Mouse (Mus musculus): ENCODE data around the gene Sycp2. TPM values are rescaled to one million over a fixed set of nuclear protein-coding genes. Genes with fewer than 3 reads are reported as not detected.
A peak's percentile ranks its signal among the peaks of the same experiment; 100 is the strongest.
"Not testable (repeated sequence)": the region's sequence is repeated elsewhere in the genome, so short reads cannot be mapped to it uniquely, and the experiment has no call there.

Gene Sycp2
- polyA plus RNA-seq, 1 experiment from 2014 or later = 0.22 TPM

GRCm38 (mm10) chr2:178412598-178412997 is 5.1 kb upstream of the Sycp2 start:
- Histone ChIP-seq H3K9me3 (replicated peaks) (0 out of 2 replicates have a peak, but pooled peaks cover under 1% of the 10 kb centered on the region), H3K4me3 (no peak overlapping the region), H3K4me1 (peaks cover 18% of the 10 kb centered on the region), H3K27ac (no peak overlapping the region), H3K36me3 (ENCODE audit: poor library complexity, severe bottlenecking) (no peaks in the 10 kb centered on the region), H3K27me3 (peaks cover 23% of the 10 kb centered on the region), H3K9ac (no peak overlapping the region), H3K4me2 (no peak overlapping the region)
- 85% methylated on average over 6 of the region's 6 CpGs for WGBS
- ATAC-seq = no peak

GRCm38 (mm10) chr2:178410286-178410685 is 2.8 kb upstream of the Sycp2 start:
- H3K9me3 ChIP-seq (replicated peaks) = peaks cover 5% of the 10 kb centered on the region; the same call in 1 of the 2 replicates
- H3K4me3 ChIP-seq = no peak overlapping the region
- no peak overlapping the region for H3K27ac ChIP-seq
- H3K27me3 ChIP-seq = peaks cover 23% of the 10 kb centered on the region
- H3K36me3 ChIP-seq (ENCODE audit: poor library complexity, severe bottlenecking) = no peaks in the 10 kb centered on the region
- WGBS = 80% methylated on average over 6 of the region's 6 CpGs
- no peak overlapping the region for H3K4me2 ChIP-seq
- no peak overlapping the region for H3K9ac ChIP-seq
- ATAC-seq = no peak
- H3K4me1 ChIP-seq = peaks cover 18% of the 10 kb centered on the region

- no peaks in the 10 kb centered on the region for H3K36me3 ChIP-seq (ENCODE audit: poor library complexity, severe bottlenecking)
- H3K27me3 ChIP-seq = peaks cover 21% of the 10 kb centered on the region
- H3K4me2 ChIP-seq = no peak overlapping the region
- ATAC-seq = no peak
- no peak overlapping the region for H3K9ac ChIP-seq
- H3K4me1 ChIP-seq = peaks cover 9% of the 10 kb centered on the region
- no peak overlapping the region for H3K4me3 ChIP-seq
- no peak overlapping the region for H3K27ac ChIP-seq
- WGBS = 79% methylated on average over 1 of the region's 1 CpGs
- peaks cover 5% of the 10 kb centered on the region; the same call in 1 of the 2 replicates for H3K9me3 ChIP-seq (replicated peaks)
These were observed 1.5 kb upstream of the Sycp2 start for GRCm38 (mm10) chr2:178409024-178409423.

- Histone ChIP-seq H3K4me1 (no peaks in the 10 kb centered on the region), H3K4me3 (no peak overlapping the region), H3K9ac (no peak overlapping the region), H3K4me2 (no peak overlapping the region), H3K36me3 (ENCODE audit: poor library complexity, severe bottlenecking) (no peaks in the 10 kb centered on the region), H3K9me3 (replicated peaks) (no peaks in the 10 kb centered on the region), H3K27me3 (no peaks in the 10 kb centered on the region), H3K27ac (no peak overlapping the region)
- no peak for ATAC-seq
- 86% methylated on average over 4 of the region's 4 CpGs for WGBS
These were observed 64.9 kb downstream of the Sycp2 start for GRCm38 (mm10) chr2:178342597-178342996.

- H3K27ac ChIP-seq, H3K9ac ChIP-seq: not testable (repeated sequence)
These were observed 65.4 kb downstream of the Sycp2 start for GRCm38 (mm10) chr2:178342105-178342504.

GRCm38 (mm10) chr2:178339044-178339443 is 68.4 kb downstream of the Sycp2 start:
- Histone ChIP-seq H3K4me1 (no peaks in the 10 kb centered on the region), H3K9ac (no peak overlapping the region), H3K36me3 (ENCODE audit: poor library complexity, severe bottlenecking) (no peaks in the 10 kb centered on the region; the same call in 1 of the 2 replicates), H3K4me3 (no peak overlapping the region), H3K27ac (no peak overlapping the region), H3K4me2 (no peak overlapping the region), H3K9me3 (replicated peaks) (no peaks in the 10 kb centered on the region), H3K27me3 (no peaks in the 10 kb centered on the region)
- WGBS = 0% methylated on average over 2 of the region's 2 CpGs
- ATAC-seq = 0 out of 2 replicates have a peak, but pooled peaks have one; percentile 43

More at GRCm38 (mm10) chr2:178342105-178342504, 65.4 kb downstream of the Sycp2 start:
- not testable (repeated sequence) for H3K36me3 ChIP-seq (ENCODE audit: poor library complexity, severe bottlenecking); H3K4me3 ChIP-seq; ATAC-seq; H3K9me3 ChIP-seq (replicated peaks); H3K4me1 ChIP-seq; H3K4me2 ChIP-seq; H3K27me3 ChIP-seq

GRCm38 (mm10) chr2:178337878-178338277 is 69.6 kb downstream of the Sycp2 start:
- 36% methylated on average over 1 of the region's 1 CpGs for WGBS
- H3K9ac ChIP-seq = no peak overlapping the region
- H3K9me3 ChIP-seq (replicated peaks) = no peaks in the 10 kb centered on the region
- H3K4me3 ChIP-seq = no peak overlapping the region
- H3K36me3 ChIP-seq (ENCODE audit: poor library complexity, severe bottlenecking) = peaks cover 8% of the 10 kb centered on the region; the same call in 1 of the 2 replicates
- H3K27me3 ChIP-seq = no peaks in the 10 kb centered on the region
- no peak for ATAC-seq
- no peaks in the 10 kb centered on the region for H3K4me1 ChIP-seq
- H3K27ac ChIP-seq = no peak overlapping the region
- no peak overlapping the region for H3K4me2 ChIP-seq

- Histone ChIP-seq H3K36me3 (ENCODE audit: poor library complexity, severe bottlenecking) (peaks cover 14% of the 10 kb centered on the region), H3K9ac (no peak overlapping the region), H3K27me3 (no peaks in the 10 kb centered on the region), H3K9me3 (replicated peaks) (no peaks in the 10 kb centered on the region), H3K4me3 (no peak overlapping the region), H3K4me2 (no peak overlapping the region), H3K4me1 (peaks cover 29% of the 10 kb centered on the region), H3K27ac (no peak overlapping the region)
- ATAC-seq = no peak
- WGBS = 68% methylated on average over 1 of the region's 1 CpGs
These were observed 77.5 kb downstream of the Sycp2 start for GRCm38 (mm10) chr2:178329986-178330385.

- Histone ChIP-seq H3K4me1 (peaks cover 29% of the 10 kb centered on the region), H3K27me3 (no peaks in the 10 kb centered on the region), H3K36me3 (ENCODE audit: poor library complexity, severe bottlenecking) (peaks cover 14% of the 10 kb centered on the region), H3K9ac (no peak overlapping the region), H3K4me3 (no peak overlapping the region), H3K4me2 (peak overlapping the region; percentile 18; the same call in 1 of the 2 replicates), H3K27ac (no peak overlapping the region), H3K9me3 (replicated peaks) (no peaks in the 10 kb centered on the region)
- no peak for ATAC-seq
- 77% methylated on average over 5 of the region's 5 CpGs for WGBS
These were observed 77.9 kb downstream of the Sycp2 start for GRCm38 (mm10) chr2:178329551-178329950.

GRCm38 (mm10) chr2:178327466-178328040 is 79.9 kb downstream of the Sycp2 start:
- peak; percentile 97 for ATAC-seq
- Histone ChIP-seq H3K9me3 (replicated peaks) (no peaks in the 10 kb centered on the region), H3K9ac (peak overlapping the region; percentile 41), H3K27ac (peak overlapping the region; percentile 86), H3K36me3 (ENCODE audit: poor library complexity, severe bottlenecking) (peaks cover 3% of the 10 kb centered on the region; the same call in 1 of the 2 replicates), H3K27me3 (no peaks in the 10 kb centered on the region), H3K4me3 (peak overlapping the region; percentile 23), H3K4me2 (peak overlapping the region; percentile 54), H3K4me1 (peaks cover 29% of the 10 kb centered on the region)
- 8% methylated on average over 12 of the region's 12 CpGs for WGBS

- Histone ChIP-seq H3K36me3 (ENCODE audit: poor library complexity, severe bottlenecking) (no peaks in the 10 kb centered on the region), H3K4me2 (peak overlapping the region; percentile 54), H3K27ac (peak overlapping the region; percentile 86), H3K4me1 (peaks cover 29% of the 10 kb centered on the region), H3K9me3 (replicated peaks) (no peaks in the 10 kb centered on the region), H3K27me3 (no peaks in the 10 kb centered on the region), H3K9ac (peak overlapping the region; percentile 41; the same call in 1 of the 2 replicates), H3K4me3 (0 out of 2 replicates have a peak overlapping the region, but pooled peaks have one; percentile 23)
- ATAC-seq = no peak; the same call in 1 of the 2 replicates
- 16% methylated on average over 5 of the region's 5 CpGs for WGBS
These were observed 80.6 kb downstream of the Sycp2 start for GRCm38 (mm10) chr2:178326750-178327465.

GRCm38 (mm10) chr2:178326067-178326466 is 81.4 kb downstream of the Sycp2 start:
- Histone ChIP-seq H3K4me3 (no peak overlapping the region), H3K9ac (no peak overlapping the region), H3K27ac (no peak overlapping the region; the same call in 1 of the 2 replicates), H3K4me2 (no peak overlapping the region), H3K4me1 (peaks cover 29% of the 10 kb centered on the region), H3K36me3 (ENCODE audit: poor library complexity, severe bottlenecking) (no peaks in the 10 kb centered on the region), H3K9me3 (replicated peaks) (no peaks in the 10 kb centered on the region), H3K27me3 (no peaks in the 10 kb centered on the region)
- WGBS = 96% methylated on average over 10 of the region's 10 CpGs
- no peak for ATAC-seq
